Mouse (Mus musculus) left cerebral cortex, postnatal 10 days (tissue): ENCODE results near the gene Gm36210. TPM values are rescaled to one million over a fixed set of nuclear protein-coding genes. Genes with fewer than 3 reads are reported as not detected.

Experiments
- DNase-seq, 2 experiments: peaks; one replicate each; pipeline ENCODE4 v3.0.0; 2021 to 2022; ENCODE audit warnings: low spot score in 2 of 2, mixed read lengths in 1 of 2; ENCODE audit errors: extremely low spot score in 1 of 2
- intact Hi-C: fragments of 180-260 bp; cut with DNase I; formaldehyde crosslinking; loops from one replicate; pipeline ENCODE4 v1.15.1; 2025
- total RNA-seq, 2 experiments: library from RNA; stranded (reverse); gene quantifications; 2 replicates each; pipeline ENCODE4 v1.2.3; 2021

Gene Gm36210
- under 1 TPM; 0.26 to 0.36 TPM for total RNA-seq

GRCm38 (mm10) chr7:4906466-4906950, at the start of gene Gm36210:
Gm36210 (minus strand) TSS chr7:4906516.
- no peak for DNase-seq
- intact Hi-C loops = no loop called here

GRCm38 (mm10) chr7:4953815-4954445, 47.6 kb upstream of the Gm36210 start:
- DNase-seq = no peak
- intact Hi-C loops = no loop called here

- DNase-seq = no peak
- intact Hi-C loops = no loop called here
Observed at GRCm38 (mm10) chr7:4950561-4951342, 44.4 kb upstream of the Gm36210 start.

GRCm38 (mm10) chr7:4948386-4948785, 42.1 kb upstream of the Gm36210 start:
- DNase-seq = no peak
- intact Hi-C loops = no loop called here

GRCm38 (mm10) chr7:4947855-4948254, 41.5 kb upstream of the Gm36210 start:
- intact Hi-C loops = no loop called here
- DNase-seq = no peak

GRCm38 (mm10) chr7:4943223-4943815, 37.0 kb upstream of the Gm36210 start:
- intact Hi-C loops = loop anchor here (5.0 kb wide), 2 partner anchors 76 to 104 kb away; no protein-coding TSS in a partner anchor
- DNase-seq = peak; percentile 85 to 92

- no peak for DNase-seq
- intact Hi-C loops = loop anchor here (5.0 kb wide), 2 partner anchors 75 to 105 kb away; no protein-coding TSS in a partner anchor
Observed at GRCm38 (mm10) chr7:4942673-4943072, 36.4 kb upstream of the Gm36210 start.

- intact Hi-C loops = loop anchor here (5.0 kb wide), 2 partner anchors 73 to 107 kb away; no protein-coding TSS in a partner anchor
Observed at GRCm38 (mm10) chr7:4940068-4940479, 33.8 kb upstream of the Gm36210 start.

GRCm38 (mm10) chr7:4938456-4938855, 32.1 kb upstream of the Gm36210 start:
- DNase-seq = peak in 1 of 2 experiments; percentile 77

More at GRCm38 (mm10) chr7:4940068-4940479, 33.8 kb upstream of the Gm36210 start:
- DNase-seq = peak; percentile 63 to 77

GRCm38 (mm10) chr7:4937392-4937791, 31.1 kb upstream of the Gm36210 start:
- DNase-seq = no peak
- intact Hi-C loops = no loop called here

More at GRCm38 (mm10) chr7:4938456-4938855, 32.1 kb upstream of the Gm36210 start:
- intact Hi-C loops = no loop called here

GRCm38 (mm10) chr7:4936832-4937231, 30.5 kb upstream of the Gm36210 start:
- DNase-seq = no peak
- intact Hi-C loops = no loop called here

- no peak for DNase-seq
- intact Hi-C loops = no loop called here
Observed at GRCm38 (mm10) chr7:4934160-4934914, 28.0 kb upstream of the Gm36210 start.

GRCm38 (mm10) chr7:4933103-4933502, 26.8 kb upstream of the Gm36210 start:
- intact Hi-C loops = no loop called here
- no peak for DNase-seq

GRCm38 (mm10) chr7:4928323-4928722, 22.0 kb upstream of the Gm36210 start:
- DNase-seq = no peak
- intact Hi-C loops = no loop called here

GRCm38 (mm10) chr7:4927711-4928110, 21.4 kb upstream of the Gm36210 start:
- intact Hi-C loops = no loop called here
- no peak for DNase-seq

- intact Hi-C loops = no loop called here
- DNase-seq = no peak
Observed at GRCm38 (mm10) chr7:4926849-4927248, 20.5 kb upstream of the Gm36210 start.

- peak in 1 of 2 experiments; percentile 66 for DNase-seq
- intact Hi-C loops = no loop called here
Observed at GRCm38 (mm10) chr7:4925441-4926381, 19.4 kb upstream of the Gm36210 start, which contains the start of gene Ssc5d. Ssc5d (plus strand) TSS chr7:4925785.

- intact Hi-C loops = no loop called here
- DNase-seq = no peak
Observed at GRCm38 (mm10) chr7:4924891-4925301, 18.6 kb upstream of the Gm36210 start.
